Mouse (Mus musculus) kidney, embryonic 15.5 days (tissue): ENCODE measurements around the gene Slc12a3. TPM values are rescaled to one million over a fixed set of nuclear protein-coding genes. Genes with fewer than 3 reads are reported as not detected.
A peak's percentile ranks its signal among the peaks of the same experiment; 100 is the strongest.

Experiments
- ATAC-seq: fragments of 200-750 bp; cut with Nextera tagmentation; replicated peaks from 2 replicates; pipeline ENCODE4 v1.8.0; 2017; ENCODE audit warnings: moderate TSS enrichment; ENCODE audit not compliant: low FRiP score
- H3K27ac ChIP-seq: fragments of 300-500 bp; sonication (generic); 2 replicates; pipeline ENCODE4 v1.5.1; 2015; ENCODE audit warnings: mild to moderate bottlenecking, inconsistent platforms
- H3K27me3 ChIP-seq: fragments of 300-500 bp; sonication (generic); 2 replicates; pipeline ENCODE4 v1.6.1; 2015; ENCODE audit warnings: inconsistent platforms
- H3K36me3 ChIP-seq: fragments of 300-500 bp; sonication (generic); 2 replicates; pipeline ENCODE4 v1.6.1; 2015; ENCODE audit warnings: inconsistent platforms
- H3K4me1 ChIP-seq: fragments of 300-500 bp; sonication (generic); 2 replicates; pipeline ENCODE4 v1.6.1; 2015; ENCODE audit warnings: inconsistent platforms
- H3K4me2 ChIP-seq: fragments of 300-500 bp; sonication (generic); 2 replicates; pipeline ENCODE4 v1.6.1; 2015; ENCODE audit warnings: moderate library complexity, mild to moderate bottlenecking, inconsistent platforms
- H3K4me3 ChIP-seq: fragments of 300-500 bp; sonication (generic); replicated peaks from 2 replicates; pipeline ENCODE4 v1.5.1; 2015; ENCODE audit warnings: mild to moderate bottlenecking, inconsistent platforms
- H3K9ac ChIP-seq: fragments of 300-500 bp; sonication (generic); 2 replicates; pipeline ENCODE4 v1.6.1; 2015; ENCODE audit warnings: mild to moderate bottlenecking, inconsistent platforms
- H3K9me3 ChIP-seq: fragments of 300-500 bp; sonication (generic); replicated peaks from 2 replicates; pipeline ENCODE4 v1.6.1; 2016; ENCODE audit warnings: inconsistent platforms
- WGBS: fragments of 180-500 bp; shearing (Covaris S2); methylation state at CpG from one replicate; pipeline ENCODE4 v1.1.7; 2015; ENCODE audit warnings: mixed read lengths; 5-methylcytosine and 5-hydroxymethylcytosine counted together
- polyA plus RNA-seq: library from polyadenylated mRNA; unstranded; fragments of >200 nt; fragmentation: Nextera tagmentation; extraction: Ambion mirVana; gene quantifications from 2 replicates; pipeline ENCODE4 v1.2.1, GENCODE M21; 2015

Slc12a3 gene
- polyA plus RNA-seq, 1 experiment from 2014 or later, result 6.4 TPM

- Histone ChIP-seq H3K4me2 (no peak overlapping the region), H3K9me3 (no peaks in the 10 kb centered on the region), H3K27ac (no peak overlapping the region), H3K9ac (no peak overlapping the region), H3K27me3 (no peaks in the 10 kb centered on the region), H3K4me3 (no peak overlapping the region), H3K36me3 (no peaks in the 10 kb centered on the region), H3K4me1 (peaks cover 17% of the 10 kb centered on the region)
- WGBS, result 87% methylated on average over 6 of the region's 6 CpGs
- ATAC-seq, result no peak
Observed at GRCm38 (mm10) chr8:94361774-94362431, 32.9 kb downstream of the Slc12a3 start.

DNA sequence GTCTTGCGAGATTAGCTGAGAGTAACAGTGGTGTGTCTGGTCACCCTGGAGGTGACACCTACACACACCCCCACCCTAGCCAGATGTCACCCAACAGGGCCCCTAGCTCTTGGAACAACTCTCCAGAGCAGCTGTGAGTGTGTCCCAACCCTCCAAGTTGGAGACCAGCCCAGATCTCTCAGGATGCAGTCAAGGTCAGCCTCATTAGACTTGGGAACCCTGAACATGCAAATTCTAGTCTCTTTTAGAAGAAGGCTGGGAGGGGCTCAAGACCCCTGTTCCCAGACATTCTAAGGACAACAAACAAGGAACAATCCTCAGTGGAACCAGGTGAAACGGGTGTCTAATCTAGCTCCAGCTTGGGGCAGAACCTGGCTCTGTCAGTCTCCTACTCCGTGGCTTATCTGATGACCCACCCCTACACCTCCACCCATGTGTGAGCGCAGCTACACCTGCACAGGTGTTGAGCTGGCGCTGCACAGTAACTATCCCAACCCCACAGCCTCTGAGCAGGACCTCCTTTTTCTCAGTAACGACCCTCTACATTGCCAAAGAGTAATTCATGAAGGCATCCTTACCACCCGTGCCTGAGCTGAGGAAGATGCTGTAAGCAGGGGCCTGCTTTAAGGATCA, 33.7 kb downstream of the Slc12a3 start:
- no peak overlapping the region for H3K27ac ChIP-seq
- H3K27me3 ChIP-seq, result no peaks in the 10 kb centered on the region
- no peaks in the 10 kb centered on the region for H3K9me3 ChIP-seq
- peaks cover 17% of the 10 kb centered on the region for H3K4me1 ChIP-seq
- H3K36me3 ChIP-seq, result no peaks in the 10 kb centered on the region
- ATAC-seq, result no peak
- no peak overlapping the region for H3K9ac ChIP-seq
- 71% methylated on average over 7 of the region's 7 CpGs for WGBS
- H3K4me3 ChIP-seq, result no peak overlapping the region
- no peak overlapping the region for H3K4me2 ChIP-seq

DNA sequence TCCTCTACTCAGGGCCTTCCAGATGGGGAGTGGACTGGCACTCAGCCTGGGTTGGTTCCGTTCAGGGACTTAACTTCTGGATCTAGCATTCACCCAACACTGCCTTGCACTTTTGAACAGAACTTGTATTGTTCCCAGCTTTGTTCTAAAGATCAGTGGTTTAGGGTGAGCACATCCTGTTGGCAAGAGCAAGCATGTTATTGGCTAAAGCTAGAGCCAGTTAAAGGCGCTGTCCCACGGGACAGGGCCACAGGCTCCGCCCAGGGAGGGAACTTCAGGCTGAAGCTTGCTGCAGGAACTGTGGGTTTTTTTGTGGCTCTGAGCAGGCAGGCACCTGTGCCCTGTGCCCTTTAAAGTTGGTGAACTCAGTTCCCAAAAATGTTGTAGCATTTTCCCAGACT, 34.3 kb downstream of the Slc12a3 start:
- peak; percentile 72; the same call in 1 of the 2 replicates for ATAC-seq
- Histone ChIP-seq H3K4me2 (no peak overlapping the region), H3K9ac (no peak overlapping the region), H3K27ac (no peak overlapping the region), H3K4me3 (no peak overlapping the region), H3K36me3 (no peaks in the 10 kb centered on the region), H3K27me3 (no peaks in the 10 kb centered on the region), H3K4me1 (peaks cover 17% of the 10 kb centered on the region), H3K9me3 (no peaks in the 10 kb centered on the region)
- 44% methylated on average over 4 of the region's 4 CpGs for WGBS

- H3K9ac ChIP-seq, result no peak overlapping the region
- no peak overlapping the region for H3K4me2 ChIP-seq
- peaks cover 11% of the 10 kb centered on the region for H3K4me1 ChIP-seq
- no peaks in the 10 kb centered on the region for H3K36me3 ChIP-seq
- no peak overlapping the region for H3K4me3 ChIP-seq
- no peak for ATAC-seq
- no peak overlapping the region for H3K27ac ChIP-seq
- no peaks in the 10 kb centered on the region for H3K9me3 ChIP-seq
- WGBS, result 70% methylated on average over 2 of the region's 2 CpGs
- no peaks in the 10 kb centered on the region for H3K27me3 ChIP-seq
Observed at GRCm38 (mm10) chr8:94363906-94364305, 34.9 kb downstream of the Slc12a3 start.

DNA sequence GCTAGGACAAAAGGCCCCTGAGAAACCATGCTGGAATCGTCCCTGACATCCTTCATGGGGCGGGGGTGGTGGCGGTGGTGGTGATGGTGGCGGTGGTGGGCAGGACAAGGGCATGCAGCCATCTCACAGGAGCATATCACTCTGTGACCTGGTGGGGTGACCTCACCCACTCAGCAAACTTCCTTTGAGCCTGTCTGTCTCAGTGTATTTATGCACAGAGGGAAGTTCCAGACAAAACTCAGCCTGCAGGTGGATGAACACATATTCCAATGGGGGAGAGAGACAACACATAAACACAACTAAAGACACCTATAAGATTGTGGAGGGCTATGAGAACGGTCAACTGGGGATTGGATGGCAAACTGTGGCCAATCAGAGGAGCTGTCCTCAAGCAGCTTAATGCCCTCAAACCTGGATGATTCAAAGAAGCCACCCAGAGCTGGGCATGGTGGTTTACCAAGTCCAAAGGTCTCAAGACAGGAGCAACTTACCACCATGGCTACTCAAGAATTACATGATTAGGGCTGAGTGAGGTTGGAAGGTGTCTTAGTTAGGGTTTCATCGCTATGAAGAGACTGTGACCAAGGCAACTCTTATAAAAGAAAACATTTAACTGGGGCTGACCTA, 35.8 kb downstream of the Slc12a3 start:
- WGBS, result 85% methylated on average over 6 of the region's 6 CpGs
- H3K4me2 ChIP-seq, result no peak overlapping the region
- peaks cover 10% of the 10 kb centered on the region for H3K4me1 ChIP-seq
- H3K9ac ChIP-seq, result no peak overlapping the region
- H3K27me3 ChIP-seq, result no peaks in the 10 kb centered on the region
- H3K27ac ChIP-seq, result no peak overlapping the region
- no peaks in the 10 kb centered on the region for H3K36me3 ChIP-seq
- no peak overlapping the region for H3K4me3 ChIP-seq
- H3K9me3 ChIP-seq, result no peaks in the 10 kb centered on the region
- ATAC-seq, result no peak

- H3K9ac ChIP-seq, result no peak overlapping the region
- ATAC-seq, result no peak
- no peaks in the 10 kb centered on the region for H3K9me3 ChIP-seq
- H3K27me3 ChIP-seq, result 0 out of 2 replicates have a peak, but pooled peaks cover 2% of the 10 kb centered on the region
- 89% methylated on average over 9 of the region's 9 CpGs for WGBS
- H3K36me3 ChIP-seq, result no peaks in the 10 kb centered on the region
- H3K27ac ChIP-seq, result no peak overlapping the region
- H3K4me2 ChIP-seq, result no peak overlapping the region
- H3K4me1 ChIP-seq, result peaks cover 10% of the 10 kb centered on the region
- no peak overlapping the region for H3K4me3 ChIP-seq
Observed at GRCm38 (mm10) chr8:94365410-94365981, 36.5 kb downstream of the Slc12a3 start.

DNA sequence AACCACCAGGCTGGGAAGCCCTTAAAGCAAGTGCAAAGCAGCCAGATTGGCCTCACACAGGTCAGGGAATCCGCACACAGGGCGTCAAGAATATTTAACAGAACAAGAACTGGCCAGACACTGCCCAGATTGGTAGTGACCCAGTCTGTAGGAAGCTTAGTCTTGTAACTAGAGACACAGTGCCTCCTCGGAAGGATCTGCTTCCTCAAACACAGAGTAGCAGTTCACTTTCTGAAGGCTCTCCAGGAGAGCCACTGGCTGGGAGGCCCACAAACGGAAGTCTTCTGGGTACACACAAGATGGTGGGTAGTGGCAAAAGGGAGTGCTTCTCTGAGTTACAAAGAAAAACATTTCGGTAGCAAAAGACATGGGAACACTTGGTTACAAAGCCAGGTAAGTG, 41.8 kb downstream of the Slc12a3 start:
- H3K9me3 ChIP-seq, result no peaks in the 10 kb centered on the region
- no peak overlapping the region for H3K4me3 ChIP-seq
- no peaks in the 10 kb centered on the region for H3K4me1 ChIP-seq
- H3K4me2 ChIP-seq, result no peak overlapping the region
- H3K27ac ChIP-seq, result no peak overlapping the region
- H3K36me3 ChIP-seq, result no peaks in the 10 kb centered on the region
- H3K9ac ChIP-seq, result no peak overlapping the region
- 0 out of 2 replicates have a peak, but pooled peaks cover 2% of the 10 kb centered on the region for H3K27me3 ChIP-seq
- no peak for ATAC-seq
- WGBS, result 81% methylated on average over 5 of the region's 5 CpGs

- ATAC-seq, result no peak
Observed at GRCm38 (mm10) chr8:94372955-94373599, 44.1 kb downstream of the Slc12a3 start.

GRCm38 (mm10) chr8:94375551-94375991, 46.6 kb downstream of the Slc12a3 start:
- WGBS, result 48% methylated on average over 3 of the region's 3 CpGs
- Histone ChIP-seq H3K27ac (no peak overlapping the region), H3K27me3 (no peaks in the 10 kb centered on the region), H3K4me3 (no peak overlapping the region), H3K36me3 (no peaks in the 10 kb centered on the region), H3K9ac (no peak overlapping the region), H3K4me2 (no peak overlapping the region), H3K9me3 (no peaks in the 10 kb centered on the region), H3K4me1 (peaks cover 9% of the 10 kb centered on the region)
- ATAC-seq, result no peak

More at GRCm38 (mm10) chr8:94372955-94373599, 44.1 kb downstream of the Slc12a3 start:
- no peak overlapping the region for H3K9ac ChIP-seq
- peaks cover 7% of the 10 kb centered on the region for H3K4me1 ChIP-seq
- H3K4me3 ChIP-seq, result no peak overlapping the region
- no peaks in the 10 kb centered on the region for H3K36me3 ChIP-seq
- H3K4me2 ChIP-seq, result no peak overlapping the region
- H3K27me3 ChIP-seq, result 0 out of 2 replicates have a peak, but pooled peaks cover 2% of the 10 kb centered on the region
- no peak overlapping the region for H3K27ac ChIP-seq
- 78% methylated on average over 6 of the region's 6 CpGs for WGBS
- no peaks in the 10 kb centered on the region for H3K9me3 ChIP-seq

DNA sequence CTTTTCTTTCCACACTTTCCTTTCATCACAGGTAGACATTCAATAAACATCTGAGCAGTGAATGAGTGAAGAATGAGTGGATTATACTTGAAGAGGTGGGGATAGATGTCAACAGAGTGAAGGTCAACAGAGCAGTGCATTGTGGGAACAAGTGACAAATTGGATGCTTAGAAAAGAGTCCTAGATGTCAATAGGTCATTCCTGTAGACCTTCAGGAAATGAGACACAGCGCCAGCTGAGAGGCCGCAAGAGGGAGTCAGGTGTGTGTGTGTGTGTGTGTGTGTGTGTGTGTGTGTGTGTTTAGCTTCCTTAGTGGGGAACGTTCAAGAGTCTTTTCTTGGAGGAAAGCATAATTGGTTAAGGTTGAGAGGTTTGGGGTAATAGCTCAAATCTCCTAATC, 47.2 kb downstream of the Slc12a3 start:
- H3K36me3 ChIP-seq, result no peaks in the 10 kb centered on the region
- H3K4me3 ChIP-seq, result no peak overlapping the region
- H3K27me3 ChIP-seq, result no peaks in the 10 kb centered on the region
- H3K4me1 ChIP-seq, result peaks cover 9% of the 10 kb centered on the region
- ATAC-seq, result no peak
- no peak overlapping the region for H3K4me2 ChIP-seq
- no peak overlapping the region for H3K27ac ChIP-seq
- WGBS, result 75% methylated on average over 3 of the region's 3 CpGs
- H3K9me3 ChIP-seq, result no peaks in the 10 kb centered on the region
- no peak overlapping the region for H3K9ac ChIP-seq

- Histone ChIP-seq H3K27ac (no peak overlapping the region), H3K4me2 (no peak overlapping the region), H3K4me3 (no peak overlapping the region), H3K36me3 (no peaks in the 10 kb centered on the region), H3K4me1 (peaks cover 9% of the 10 kb centered on the region), H3K9ac (no peak overlapping the region), H3K9me3 (no peaks in the 10 kb centered on the region), H3K27me3 (no peaks in the 10 kb centered on the region)
- 79% methylated on average over 2 of the region's 2 CpGs for WGBS
- no peak for ATAC-seq
Observed at GRCm38 (mm10) chr8:94376580-94376979, 47.6 kb downstream of the Slc12a3 start.

GRCm38 (mm10) chr8:94377031-94377430, 48.0 kb downstream of the Slc12a3 start:
- no peak overlapping the region for H3K4me2 ChIP-seq
- H3K9me3 ChIP-seq, result no peaks in the 10 kb centered on the region
- 77% methylated on average over 4 of the region's 4 CpGs for WGBS
- no peak overlapping the region for H3K27ac ChIP-seq
- no peaks in the 10 kb centered on the region for H3K36me3 ChIP-seq
- H3K4me1 ChIP-seq, result peaks cover 9% of the 10 kb centered on the region
- no peak for ATAC-seq
- H3K4me3 ChIP-seq, result no peak overlapping the region
- H3K9ac ChIP-seq, result no peak overlapping the region
- peaks cover 3% of the 10 kb centered on the region; the same call in 1 of the 2 replicates for H3K27me3 ChIP-seq
